Mouse (Mus musculus) liver, embryonic 14.5 days (tissue): ENCODE results near the gene Krt33a. TPM values are rescaled to one million over a fixed set of nuclear protein-coding genes. Genes with fewer than 3 reads are reported as not detected.

Experiments used
- ATAC-seq: fragments of 200-750 bp; cut with Nextera tagmentation; 2 replicates; pipeline ENCODE4 v1.8.0; 2017; ENCODE audit warnings: moderate number of reproducible peaks, mild to moderate bottlenecking, moderate library complexity; ENCODE audit not compliant: insufficient read depth
- DNase-seq, 3 experiments: peaks; one replicate each; pipeline ENCODE4 v3.0.0-alpha.2; 2012 to 2013; ENCODE audit warnings: low read depth in 3 of 3, low spot score in 3 of 3
- H3K27ac ChIP-seq: fragments of 300-500 bp; sonication (generic); 2 replicates; pipeline ENCODE4 v1.5.1; 2014; ENCODE audit warnings: moderate library complexity, mild to moderate bottlenecking, control low read depth, inconsistent platforms
- H3K27me3 ChIP-seq: fragments of 300-500 bp; sonication (generic); 2 replicates; pipeline ENCODE4 v1.6.1; 2014; ENCODE audit warnings: mild to moderate bottlenecking, low read length, moderate library complexity; ENCODE audit not compliant: control insufficient read depth, insufficient read depth
- H3K36me3 ChIP-seq: fragments of 300-500 bp; sonication (generic); replicated peaks from 2 replicates; pipeline ENCODE4 v1.6.1; 2014; ENCODE audit warnings: low read depth; ENCODE audit not compliant: control insufficient read depth, insufficient read depth
- H3K4me1 ChIP-seq, 2 experiments: fragments of 200-500 bp in 1 of 2; fragments of 300-500 bp in 1 of 2; sonication (generic) in 1 of 2; replicated peaks; 2 replicates each; pipeline ENCODE4 v1.6.1; 2012 to 2014; ENCODE audit warnings: antibody characterized with exemption in 1 of 2, inconsistent platforms in 1 of 2, low read length in 1 of 2; ENCODE audit not compliant: control insufficient read depth in 2 of 2, insufficient read depth in 2 of 2
- H3K4me2 ChIP-seq: fragments of 300-500 bp; sonication (generic); 2 replicates; pipeline ENCODE4 v1.6.1; 2014; ENCODE audit warnings: low read depth, mild to moderate bottlenecking, control low read depth, moderate library complexity
- H3K4me3 ChIP-seq, 2 experiments: fragments of 200-500 bp in 1 of 2; fragments of 300-500 bp in 1 of 2; sonication (generic) in 1 of 2; 2 replicates each; pipeline ENCODE4 v1.5.1; 2012 to 2014; ENCODE audit warnings: low read depth in 2 of 2, low read length in 2 of 2, mild to moderate bottlenecking in 2 of 2, control low read depth in 1 of 2, inconsistent platforms in 1 of 2, moderate library complexity in 1 of 2; ENCODE audit not compliant: insufficient read depth in 1 of 2
- H3K9ac ChIP-seq: fragments of 300-500 bp; sonication (generic); replicated peaks from 2 replicates; pipeline ENCODE4 v1.6.1; 2014; ENCODE audit warnings: mild to moderate bottlenecking, control low read depth, moderate library complexity
- H3K9me3 ChIP-seq: fragments of 300-500 bp; sonication (generic); 2 replicates; pipeline ENCODE4 v1.6.1; 2016; ENCODE audit warnings: low read length, mixed read lengths; ENCODE audit not compliant: control insufficient read depth
- CTCF ChIP-seq: IDR thresholded peaks from 2 replicates; pipeline ENCODE4 v1.5.1; 2016; ENCODE audit warnings: antibody characterized with exemption, low read depth, control low read depth
- EP300 ChIP-seq: IDR thresholded peaks from 2 replicates; pipeline ENCODE4 v1.6.1; 2016; ENCODE audit warnings: antibody characterized with exemption, low read depth
- WGBS: fragments of 180-500 bp; shearing (Covaris S2); extraction: QIAGEN DNeasy Blood & Tissue Kit; methylation state at CpG from one replicate; pipeline ENCODE4 v1.1.7; 2014; ENCODE audit not compliant: insufficient replicate concordance; 5-methylcytosine and 5-hydroxymethylcytosine counted together
- polyA plus RNA-seq, 2 experiments: library from polyadenylated mRNA; depleted of rRNA in 1 of 2; stranded (reverse) in 1 of 2; unstranded in 1 of 2; fragments of >200 nt; fragmentation: Nextera tagmentation in 1 of 2; extraction: Ambion mirVana in 1 of 2; gene quantifications; 2 replicates each; pipeline versions ENCODE4 v1.2.1 to v1.2.3; 2012 to 2014

The Krt33a gene
- polyA plus RNA-seq, 2 experiments = not detected

- Histone ChIP-seq H3K4me1 (no peaks in the 10 kb centered on the region), H3K27ac (no peak overlapping the region), H3K4me2 (no peak overlapping the region), H3K36me3 (no peaks in the 10 kb centered on the region), H3K27me3 (no peaks in the 10 kb centered on the region), H3K4me3 (no peak overlapping the region), H3K9ac (no peak overlapping the region), H3K9me3 (no peaks in the 10 kb centered on the region)
- TF ChIP-seq EP300 = no peak
- TF ChIP-seq CTCF = no peak
- no peak for DNase-seq
- no peak for ATAC-seq
- 53% methylated on average over 6 of the region's 6 CpGs for WGBS
Observed at GRCm38 (mm10) chr11:99989881-99990405, 26.1 kb downstream of the Krt33a start.

GRCm38 (mm10) chr11:99988530-99988929 lies 27.5 kb downstream of the Krt33a start:
- no peak for ATAC-seq

GRCm38 (mm10) chr11:99986180-99986647 lies 29.8 kb downstream of the Krt33a start, which contains the start of gene Krtap16-1:
TSS of gene Krtap16-1 (minus strand) at chr11:99986597.
- Histone ChIP-seq H3K4me2 (no peak within 1 kb of the TSS), H3K36me3 (no peaks in the 10 kb centered on the region), H3K9me3 (no peaks in the 10 kb centered on the region), H3K27me3 (no peaks in the 10 kb centered on the region), H3K9ac (no peak within 1 kb of the TSS), H3K27ac (no peak within 1 kb of the TSS), H3K4me3 (no peak within 1 kb of the TSS), H3K4me1 (no peaks in the 10 kb centered on the region)
- WGBS = 60% methylated on average over 8 of the region's 8 CpGs
- ATAC-seq = no peak
- TF ChIP-seq CTCF (no peak), EP300 (no peak)
- no peak for DNase-seq

More at GRCm38 (mm10) chr11:99988530-99988929, 27.5 kb downstream of the Krt33a start:
- Histone ChIP-seq H3K27me3 (no peaks in the 10 kb centered on the region), H3K27ac (no peak overlapping the region), H3K4me3 (no peak overlapping the region), H3K9ac (no peak overlapping the region), H3K36me3 (no peaks in the 10 kb centered on the region), H3K4me2 (no peak overlapping the region), H3K4me1 (no peaks in the 10 kb centered on the region), H3K9me3 (no peaks in the 10 kb centered on the region)
- TF ChIP-seq EP300 (no peak), CTCF (no peak)
- no peak for DNase-seq
- 68% methylated on average over 3 of the region's 3 CpGs for WGBS

- no peak overlapping the region for H3K4me3 ChIP-seq
- H3K9me3 ChIP-seq = no peaks in the 10 kb centered on the region
- H3K36me3 ChIP-seq = no peaks in the 10 kb centered on the region
- 66% methylated on average over 20 of the region's 20 CpGs for WGBS
- DNase-seq (no peak), ATAC-seq (no peak)
- no peak for TF ChIP-seq CTCF
- no peaks in the 10 kb centered on the region for H3K4me1 ChIP-seq
- H3K27ac ChIP-seq = no peak overlapping the region
- no peak overlapping the region for H3K4me2 ChIP-seq
- no peak overlapping the region for H3K9ac ChIP-seq
- H3K27me3 ChIP-seq = no peaks in the 10 kb centered on the region
Observed at GRCm38 (mm10) chr11:99985291-99986092, 30.5 kb downstream of the Krt33a start.

GRCm38 (mm10) chr11:99983442-99983841 lies 32.6 kb downstream of the Krt33a start:
- ATAC-seq = no peak
- Histone ChIP-seq H3K4me1 (no peaks in the 10 kb centered on the region), H3K4me2 (no peak overlapping the region), H3K36me3 (no peaks in the 10 kb centered on the region), H3K27ac (no peak overlapping the region), H3K4me3 (no peak overlapping the region), H3K9me3 (no peaks in the 10 kb centered on the region), H3K9ac (no peak overlapping the region), H3K27me3 (no peaks in the 10 kb centered on the region)
- TF ChIP-seq EP300 (no peak), CTCF (no peak)
- WGBS = 58% methylated on average over 1 of the region's 1 CpGs
- DNase-seq = no peak
